Mouse (Mus musculus) cortical plate, adult 2 months (tissue): ENCODE data around the gene 4933436I01Rik. TPM values are rescaled to one million over a fixed set of nuclear protein-coding genes. Genes with fewer than 3 reads are reported as not detected.

Source experiments
- H3K27ac ChIP-seq: fragments of 200-500 bp; 2 replicates; pipeline ENCODE4 v1.5.1; 2012; ENCODE audit warnings: low read length, control low read depth, inconsistent platforms; ENCODE audit not compliant: insufficient read depth
- H3K4me1 ChIP-seq: fragments of 200-500 bp; 2 replicates; pipeline ENCODE4 v1.6.1; 2011; ENCODE audit warnings: low read length; ENCODE audit not compliant: control insufficient read depth, insufficient read depth
- H3K4me3 ChIP-seq: fragments of 200-500 bp; 2 replicates; pipeline ENCODE4 v1.5.1; 2011; ENCODE audit warnings: mild to moderate bottlenecking, low read length, control low read depth; ENCODE audit not compliant: insufficient read depth
- CTCF ChIP-seq: fragments of 200-500 bp; IDR thresholded peaks from 2 replicates; pipeline ENCODE4 v1.5.1; 2011; ENCODE audit warnings: mild to moderate bottlenecking, control low read depth, low read length; ENCODE audit not compliant: insufficient read depth; ENCODE audit errors: extremely low read depth
- POLR2A ChIP-seq: fragments of 200-500 bp; IDR thresholded peaks from 2 replicates; pipeline ENCODE4 v1.6.1; 2011; ENCODE audit warnings: mild to moderate bottlenecking, low read length, control low read depth; ENCODE audit not compliant: insufficient read depth; ENCODE audit errors: extremely low read depth
- polyA plus RNA-seq: library from polyadenylated mRNA; depleted of rRNA; stranded (reverse); fragments of >200 nt; gene quantifications from 2 replicates; pipeline ENCODE4 v1.2.3, GENCODE M21; 2012; rRNA removed

4933436I01Rik gene
- not detected in 2 replicates for polyA plus RNA-seq

GRCm38 (mm10) chrX:67921350-67921749, at the start of gene 4933436I01Rik:
Gene 4933436I01Rik, minus strand, starts transcription at chrX:67921450.
- TF ChIP-seq POLR2A (no peak), CTCF (no peak)
- Histone ChIP-seq H3K4me3 (no peak within 1 kb of the TSS), H3K4me1 (no peaks in the 10 kb centered on the region), H3K27ac (no peak within 1 kb of the TSS)

GRCm38 (mm10) chrX:67924769-67925470, 3.7 kb upstream of the 4933436I01Rik start:
- H3K27ac ChIP-seq: no peak overlapping the region
- no peaks in the 10 kb centered on the region for H3K4me1 ChIP-seq
- no peak overlapping the region for H3K4me3 ChIP-seq
- TF ChIP-seq POLR2A (no peak), CTCF (no peak)

DNA sequence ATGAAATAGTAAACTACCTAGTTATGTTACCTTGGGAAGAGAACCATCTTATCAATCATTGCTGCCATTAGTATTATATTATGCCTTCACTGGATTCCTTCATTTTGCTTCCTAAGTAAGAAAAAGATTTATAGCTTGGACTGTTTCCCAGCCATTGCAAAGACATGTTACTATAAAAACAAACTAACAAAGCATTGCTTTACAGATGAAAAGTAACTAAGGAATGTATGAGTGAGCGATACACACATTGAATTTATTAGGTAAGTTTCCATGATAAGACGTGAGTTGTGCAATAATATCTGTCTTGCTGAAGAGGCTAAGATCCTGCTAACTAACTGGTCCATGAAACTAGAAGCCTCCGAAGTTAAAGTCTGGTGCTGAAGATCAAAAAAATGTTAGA, 37.8 kb downstream of the 4933436I01Rik start:
- H3K27ac ChIP-seq: no peak overlapping the region
- no peaks in the 10 kb centered on the region for H3K4me1 ChIP-seq
- no peak overlapping the region for H3K4me3 ChIP-seq
- TF ChIP-seq POLR2A (no peak), CTCF (no peak)

Other genes starting within 250 kb of the 4933436I01Rik start
- gene Gm1140, start 227.9 kb downstream of the 4933436I01Rik start, polyA plus RNA-seq: not detected in 2 replicates
- gene Gm14692, start 225.8 kb downstream of the 4933436I01Rik start, polyA plus RNA-seq: not detected in 2 replicates